Mouse (Mus musculus) lung, postnatal 0 days (tissue): ENCODE measurements around the gene C1rl.

ENCODE experiments used
- CTCF ChIP-seq: IDR thresholded peaks from 2 replicates; pipeline ENCODE4 v1.5.1; 2016; ENCODE audit warnings: antibody characterized with exemption, mild to moderate bottlenecking
- EP300 ChIP-seq: IDR thresholded peaks from 2 replicates; pipeline ENCODE4 v1.6.1; 2016; ENCODE audit warnings: antibody characterized with exemption, mild to moderate bottlenecking, control low read depth

- TF ChIP-seq EP300 (no peak), CTCF (no peak)
Observed at GRCm38 (mm10) chr6:124446024-124446423, 46.9 kb upstream of the C1rl start.
